Mouse (Mus musculus) bone marrow, adult 2 months (tissue): ENCODE data around the gene Ffar4.

Experiments used
- CTCF ChIP-seq: fragments of 200-500 bp; IDR thresholded peaks from 2 replicates; pipeline ENCODE4 v1.5.1; 2011; ENCODE audit warnings: low read length, control low read depth; ENCODE audit not compliant: control insufficient read depth, insufficient read depth
- POLR2A ChIP-seq: fragments of 200-500 bp; IDR thresholded peaks from 2 replicates; pipeline ENCODE4 v1.6.1; 2011; ENCODE audit warnings: low read depth, mild to moderate bottlenecking, control low read depth, low read length, borderline replicate concordance; ENCODE audit not compliant: control insufficient read depth

- TF ChIP-seq CTCF (no peak), POLR2A (no peak)
Measured at GRCm38 (mm10) chr19:38056276-38056675, 40.6 kb upstream of the Ffar4 start.
